Comparison of ENCODE assay signal across 18 mouse cellular contexts in the genomic region with DNA sequence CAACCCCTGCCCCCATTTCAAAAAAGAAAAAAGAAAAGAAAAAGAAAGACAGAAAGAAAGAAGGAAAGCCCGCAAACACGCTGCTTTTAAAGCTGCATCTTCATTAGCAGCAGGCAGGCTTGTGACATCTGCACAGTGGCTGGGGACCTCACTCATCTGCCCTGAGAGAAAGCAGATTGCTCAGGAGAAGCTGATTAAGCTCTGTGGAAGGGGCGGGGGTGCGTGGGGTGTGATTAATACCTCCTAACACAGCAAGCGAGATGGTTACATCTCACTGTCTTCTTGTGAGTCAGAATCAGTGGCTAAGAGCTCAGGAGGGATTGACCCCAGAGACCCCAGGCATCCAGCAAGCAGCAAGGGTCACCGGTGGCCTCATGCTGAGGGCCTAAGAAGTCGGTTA.
"Had no signal": no experiment of that assay in that cellular context is flagged by ENCODE, and none has a peak within 500 bp of the region (broad histone marks: within the 10 kb centered on the region; RNA-seq: fewer than 3 reads in every experiment).

No protein-coding gene starts in this region.

- H3K27me3 ChIP-seq: megakaryocyte, embryonic 14.5 days; midbrain, embryonic 13.5 days; midbrain, embryonic 15.5 days; neural tube, embryonic 12.5 days; stomach, embryonic 15.5 days had no signal

- H3K4me3 ChIP-seq: megakaryocyte, embryonic 14.5 days; midbrain, embryonic 13.5 days; midbrain, embryonic 15.5 days; neural tube, embryonic 12.5 days; stomach, embryonic 15.5 days had no signal

- ATAC-seq: midbrain, embryonic 13.5 days; midbrain, embryonic 15.5 days had no signal

- H3K4me2 ChIP-seq: liver, embryonic 11.5 days; lung, embryonic 14.5 days; midbrain, embryonic 11.5 days; midbrain, embryonic 13.5 days; midbrain, embryonic 15.5 days; neural tube, embryonic 12.5 days; stomach, embryonic 15.5 days had no signal

- H3K27ac ChIP-seq: liver, embryonic 14.5 days; macrophage; midbrain, embryonic 13.5 days; midbrain, embryonic 15.5 days; neural tube, embryonic 12.5 days; stomach, postnatal 0 days had no signal

- H3K9me3 ChIP-seq: megakaryocyte, embryonic 14.5 days; midbrain, embryonic 13.5 days; midbrain, embryonic 15.5 days; neural tube, embryonic 12.5 days; stomach, embryonic 15.5 days had no signal

- DNase-seq: lung, adult 18-20 months; lung, embryonic 14.5 days; lung, postnatal 10 days; lung, postnatal 36 days; right cerebral cortex, postnatal 14 days; thymus, adult 2 months; thymus, postnatal 25 days; thymus, postnatal 4 days had no signal

- H3K9ac ChIP-seq: liver, embryonic 14.5 days; lung, embryonic 14.5 days; midbrain, embryonic 13.5 days; midbrain, embryonic 15.5 days; neural tube, embryonic 12.5 days; stomach, embryonic 15.5 days had no signal

- H3K36me3 ChIP-seq: midbrain, embryonic 13.5 days; midbrain, embryonic 15.5 days; neural tube, embryonic 12.5 days; stomach, embryonic 15.5 days had no signal
